Mouse (Mus musculus): ENCODE data around the gene Hnrnph1. TPM values are rescaled to one million over a fixed set of nuclear protein-coding genes. Genes with fewer than 3 reads are reported as not detected.

Gene Hnrnph1
- polyA plus RNA-seq, 1 experiment from 2014 or later = 384 TPM

MicroRNAs within 50 kb of the gene (microRNA counts, 519-probe panel; counts per million panel counts)
- microRNA mmu-miR-804 = 2,439 counts per million, percentile 62 among the panel's probes with 10 or more counts

Small RNA genes within 50 kb of the gene (microRNA-seq; reads per million reads assigned to microRNA genes)
- gene Mir804 = not detected

Other genes starting within 250 kb of the Hnrnph1 start
- gene Tbc1d9b, start 245.6 kb upstream of the Hnrnph1 start, polyA plus RNA-seq (2015; fragmentation: Nextera tagmentation; extraction: Ambion mirVana) = 36.0 and 41.9 TPM in 2 replicates
- gene Mrnip, start 202.5 kb upstream of the Hnrnph1 start, polyA plus RNA-seq (2015; fragmentation: Nextera tagmentation; extraction: Ambion mirVana) = 33.2 and 39.1 TPM in 2 replicates
- gene Sqstm1, start 166.2 kb upstream of the Hnrnph1 start, polyA plus RNA-seq (2015; fragmentation: Nextera tagmentation; extraction: Ambion mirVana) = 448 and 480 TPM in 2 replicates
- 15.6 and 30.9 TPM in 2 replicates for gene Mgat4b, start 166.1 kb upstream of the Hnrnph1 start, polyA plus RNA-seq (2015; fragmentation: Nextera tagmentation; extraction: Ambion mirVana)
- gene Ltc4s, start 138.4 kb upstream of the Hnrnph1 start, polyA plus RNA-seq (2015; fragmentation: Nextera tagmentation; extraction: Ambion mirVana) = 2.2 and 3.4 TPM in 2 replicates
- gene Maml1, start 84.7 kb upstream of the Hnrnph1 start, polyA plus RNA-seq (2015; fragmentation: Nextera tagmentation; extraction: Ambion mirVana) = 1.9 and 2.3 TPM in 2 replicates
- gene Canx, start 51.3 kb upstream of the Hnrnph1 start, polyA plus RNA-seq (2015; fragmentation: Nextera tagmentation; extraction: Ambion mirVana) = 303 and 304 TPM in 2 replicates
- gene Cby3, start 22.5 kb upstream of the Hnrnph1 start, polyA plus RNA-seq (2015; fragmentation: Nextera tagmentation; extraction: Ambion mirVana) = 0.86 and 2.6 TPM in 2 replicates
- 23.5 and 25.1 TPM in 2 replicates for gene Rufy1, start 54.1 kb downstream of the Hnrnph1 start, polyA plus RNA-seq (2015; fragmentation: Nextera tagmentation; extraction: Ambion mirVana)
- 4.7 and 5.3 TPM in 2 replicates for gene Adamts2, start 225.1 kb downstream of the Hnrnph1 start, polyA plus RNA-seq (2015; fragmentation: Nextera tagmentation; extraction: Ambion mirVana)